Mouse (Mus musculus) C2C12 (cell line): Measurements from ENCODE around the gene Foxred2.

ENCODE experiments used
- CEBPB ChIP-seq: IDR thresholded peaks from one replicate; pipeline ENCODE4 v1.6.1; 2011; ENCODE audit warnings: low read depth, mild to moderate bottlenecking, control low read depth, moderate library complexity
- CTCF ChIP-seq: IDR thresholded peaks from one replicate; pipeline ENCODE4 v1.5.1; 2011; ENCODE audit not compliant: control insufficient read depth, insufficient read depth, insufficient read length
- MAX ChIP-seq: IDR thresholded peaks from one replicate; pipeline ENCODE4 v1.6.1; 2011; ENCODE audit warnings: mild to moderate bottlenecking, control low read depth
- MYOD1 ChIP-seq: IDR thresholded peaks from one replicate; pipeline ENCODE4 v1.6.1; 2011; ENCODE audit warnings: low read depth; ENCODE audit not compliant: control insufficient read depth, insufficient read length
- MYOG ChIP-seq: IDR thresholded peaks from one replicate; pipeline ENCODE4 v1.6.1; 2011; ENCODE audit not compliant: control insufficient read depth, insufficient read length; ENCODE audit errors: extremely low read depth
- USF1 ChIP-seq: IDR thresholded peaks from one replicate; pipeline ENCODE4 v1.6.1; 2011; ENCODE audit warnings: low read depth, mild to moderate bottlenecking, control low read depth, moderate library complexity

- TF ChIP-seq CTCF (no peak), MYOG (no peak), USF1 (no peak), MAX (no peak), MYOD1 (no peak), CEBPB (no peak)
Observed at GRCm38 (mm10) chr15:77915287-77915686, 41.2 kb downstream of the Foxred2 start.
